Mouse (Mus musculus) embryonic facial prominence, embryonic 10.5 days (tissue): Measurements from ENCODE around the gene Ppp1r37. TPM values are rescaled to one million over a fixed set of nuclear protein-coding genes. Genes with fewer than 3 reads are reported as not detected.

ENCODE experiments used
- DNase-seq: peaks from one replicate; pipeline ENCODE4 v3.0.0-alpha.2; 2017; ENCODE audit warnings: low spot score
- H3K27ac ChIP-seq: fragments of 300-500 bp; sonication (generic); replicated peaks from 2 replicates; pipeline ENCODE4 v1.5.1; 2016; ENCODE audit warnings: mild to moderate bottlenecking
- H3K27me3 ChIP-seq: fragments of 300-500 bp; sonication (generic); replicated peaks from 2 replicates; pipeline ENCODE4 v1.6.1; 2016; ENCODE audit warnings: low read depth, mild to moderate bottlenecking; ENCODE audit not compliant: poor library complexity, severe bottlenecking
- H3K36me3 ChIP-seq: fragments of 300-500 bp; sonication (generic); replicated peaks from 2 replicates; pipeline ENCODE4 v1.6.1; 2016; ENCODE audit warnings: mild to moderate bottlenecking, moderate library complexity
- H3K4me1 ChIP-seq: fragments of 300-500 bp; sonication (generic); 2 replicates; pipeline ENCODE4 v1.6.1; 2016
- H3K4me3 ChIP-seq: fragments of 300-500 bp; sonication (generic); 2 replicates; pipeline ENCODE4 v1.5.1; 2016; ENCODE audit warnings: mild to moderate bottlenecking, moderate library complexity
- H3K9me3 ChIP-seq: fragments of 300-500 bp; sonication (generic); 2 replicates; pipeline ENCODE4 v1.6.1; 2016; ENCODE audit warnings: mild to moderate bottlenecking
- WGBS: fragments of 180-500 bp; shearing (Covaris S2); methylation state at CpG from one replicate; pipeline ENCODE4 v1.1.7; 2016; 5-methylcytosine and 5-hydroxymethylcytosine counted together
- polyA plus RNA-seq: library from polyadenylated mRNA; unstranded; fragments of >200 nt; fragmentation: Nextera tagmentation; extraction: Ambion mirVana; gene quantifications from 2 replicates; pipeline ENCODE4 v1.2.1, GENCODE M21; 2016

Gene Ppp1r37
- polyA plus RNA-seq, 1 experiment from 2014 or later: 22.9 TPM

- 38% methylated on average over 5 of the region's 5 CpGs for WGBS
- Histone ChIP-seq H3K4me1 (peaks cover 20% of the 10 kb centered on the region), H3K9me3 (no peaks in the 10 kb centered on the region), H3K4me3 (no peak overlapping the region), H3K27me3 (no peaks in the 10 kb centered on the region), H3K36me3 (no peaks in the 10 kb centered on the region), H3K27ac (no peak overlapping the region)
- peak; percentile 63 for DNase-seq
Measured at GRCm38 (mm10) chr7:19503481-19504068, 59.3 kb downstream of the Ppp1r37 start.

GRCm38 (mm10) chr7:19501658-19502057 lies 61.2 kb downstream of the Ppp1r37 start:
- no peak for DNase-seq
- no peaks in the 10 kb centered on the region for H3K36me3 ChIP-seq

GRCm38 (mm10) chr7:19500420-19501363 lies 62.2 kb downstream of the Ppp1r37 start:
- DNase-seq: no peak
- no peaks in the 10 kb centered on the region for H3K9me3 ChIP-seq
- no peak overlapping the region for H3K27ac ChIP-seq
- H3K27me3 ChIP-seq: no peaks in the 10 kb centered on the region
- peaks cover 8% of the 10 kb centered on the region for H3K4me1 ChIP-seq
- 71% methylated on average over 12 of the region's 12 CpGs for WGBS
- H3K4me3 ChIP-seq: no peak overlapping the region
- H3K36me3 ChIP-seq: no peaks in the 10 kb centered on the region

More at GRCm38 (mm10) chr7:19501658-19502057, 61.2 kb downstream of the Ppp1r37 start:
- H3K4me1 ChIP-seq: peaks cover 7% of the 10 kb centered on the region
- H3K27ac ChIP-seq: no peak overlapping the region
- H3K4me3 ChIP-seq: no peak overlapping the region
- no peaks in the 10 kb centered on the region for H3K27me3 ChIP-seq
- 69% methylated on average over 4 of the region's 4 CpGs for WGBS
- no peaks in the 10 kb centered on the region for H3K9me3 ChIP-seq

- WGBS: 65% methylated on average over 4 of the region's 4 CpGs
- no peak for DNase-seq
Measured at GRCm38 (mm10) chr7:19498326-19498725, 64.5 kb downstream of the Ppp1r37 start.

GRCm38 (mm10) chr7:19496214-19496555 lies 66.7 kb downstream of the Ppp1r37 start:
- no peak for DNase-seq
- Histone ChIP-seq H3K27me3 (peaks cover 27% of the 10 kb centered on the region), H3K4me1 (peaks cover 17% of the 10 kb centered on the region), H3K9me3 (no peaks in the 10 kb centered on the region), H3K36me3 (no peaks in the 10 kb centered on the region), H3K27ac (no peak overlapping the region), H3K4me3 (no peak overlapping the region)
- 49% methylated on average over 5 of the region's 5 CpGs for WGBS

More at GRCm38 (mm10) chr7:19498326-19498725, 64.5 kb downstream of the Ppp1r37 start:
- Histone ChIP-seq H3K27ac (no peak overlapping the region), H3K4me1 (peaks cover 10% of the 10 kb centered on the region), H3K27me3 (peaks cover 6% of the 10 kb centered on the region), H3K9me3 (no peaks in the 10 kb centered on the region), H3K36me3 (no peaks in the 10 kb centered on the region), H3K4me3 (no peak overlapping the region)

- no peak overlapping the region for H3K4me3 ChIP-seq
- H3K36me3 ChIP-seq: no peaks in the 10 kb centered on the region
- peaks cover 32% of the 10 kb centered on the region for H3K27me3 ChIP-seq
- peaks cover 17% of the 10 kb centered on the region for H3K4me1 ChIP-seq
- WGBS: 54% methylated on average over 20 of the region's 20 CpGs
- no peak for DNase-seq
- H3K27ac ChIP-seq: no peak overlapping the region
- H3K9me3 ChIP-seq: no peaks in the 10 kb centered on the region
Measured at GRCm38 (mm10) chr7:19495521-19496213, 67.2 kb downstream of the Ppp1r37 start.

- 88% methylated on average over 25 of the region's 25 CpGs for WGBS
- H3K27ac ChIP-seq: no peak overlapping the region
- H3K4me1 ChIP-seq: peaks cover 17% of the 10 kb centered on the region
- H3K36me3 ChIP-seq: no peaks in the 10 kb centered on the region
- H3K27me3 ChIP-seq: peaks cover 40% of the 10 kb centered on the region
- no peak for DNase-seq
- H3K4me3 ChIP-seq: no peak overlapping the region
- H3K9me3 ChIP-seq: no peaks in the 10 kb centered on the region
Measured at GRCm38 (mm10) chr7:19494751-19495474, 68.0 kb downstream of the Ppp1r37 start.

GRCm38 (mm10) chr7:19491731-19492130 lies 71.1 kb downstream of the Ppp1r37 start:
- no peaks in the 10 kb centered on the region for H3K36me3 ChIP-seq
- peak overlapping the region; percentile 49 for H3K4me3 ChIP-seq
- peak overlapping the region; percentile 59; the same call in 1 of the 2 replicates for H3K27ac ChIP-seq
- peaks cover 21% of the 10 kb centered on the region for H3K4me1 ChIP-seq
- 3% methylated on average over 26 of the region's 26 CpGs for WGBS
- DNase-seq: peak; percentile 64
- H3K27me3 ChIP-seq: peaks cover 72% of the 10 kb centered on the region
- H3K9me3 ChIP-seq: no peaks in the 10 kb centered on the region

GRCm38 (mm10) chr7:19489525-19489924 lies 73.4 kb downstream of the Ppp1r37 start:
- no peaks in the 10 kb centered on the region for H3K36me3 ChIP-seq
- peak overlapping the region; percentile 51 for H3K4me3 ChIP-seq
- 4% methylated on average over 31 of the region's 31 CpGs for WGBS
- peaks cover 4% of the 10 kb centered on the region; the same call in 1 of the 2 replicates for H3K9me3 ChIP-seq
- peaks cover 76% of the 10 kb centered on the region for H3K27me3 ChIP-seq
- DNase-seq: peak; percentile 56
- H3K4me1 ChIP-seq: peaks cover 14% of the 10 kb centered on the region
- H3K27ac ChIP-seq: no peak overlapping the region

GRCm38 (mm10) chr7:19486549-19486948 lies 76.3 kb downstream of the Ppp1r37 start:
- Histone ChIP-seq H3K27ac (no peak overlapping the region), H3K36me3 (no peaks in the 10 kb centered on the region), H3K4me3 (no peak overlapping the region), H3K4me1 (peaks cover 7% of the 10 kb centered on the region), H3K27me3 (peaks cover 53% of the 10 kb centered on the region), H3K9me3 (peaks cover 4% of the 10 kb centered on the region; the same call in 1 of the 2 replicates)
- no peak for DNase-seq
- 87% methylated on average over 7 of the region's 7 CpGs for WGBS

GRCm38 (mm10) chr7:19485488-19485887 lies 77.4 kb downstream of the Ppp1r37 start:
- Histone ChIP-seq H3K4me1 (peaks cover 6% of the 10 kb centered on the region), H3K4me3 (no peak overlapping the region), H3K36me3 (no peaks in the 10 kb centered on the region), H3K27me3 (peaks cover 42% of the 10 kb centered on the region), H3K9me3 (peaks cover 4% of the 10 kb centered on the region; the same call in 1 of the 2 replicates), H3K27ac (no peak overlapping the region)
- 77% methylated on average over 1 of the region's 1 CpGs for WGBS
- no peak for DNase-seq

- no peak overlapping the region for H3K4me3 ChIP-seq
- H3K27ac ChIP-seq: no peak overlapping the region
- no peaks in the 10 kb centered on the region for H3K36me3 ChIP-seq
- peaks cover 4% of the 10 kb centered on the region; the same call in 1 of the 2 replicates for H3K9me3 ChIP-seq
- H3K4me1 ChIP-seq: peaks cover 1% of the 10 kb centered on the region; the same call in 1 of the 2 replicates
- WGBS: 80% methylated on average over 8 of the region's 8 CpGs
- no peak for DNase-seq
- peaks cover 33% of the 10 kb centered on the region for H3K27me3 ChIP-seq
Measured at GRCm38 (mm10) chr7:19483281-19483680, 79.6 kb downstream of the Ppp1r37 start.
